Mouse (Mus musculus) lung, postnatal 14 days (tissue): ENCODE results near the gene Ctsc.
"Not testable (repeated sequence)": the region's sequence is repeated elsewhere in the genome, so short reads cannot be mapped to it uniquely, and the experiment has no call there.

ENCODE experiments used
- DNase-seq: peaks from one replicate; pipeline ENCODE4 v3.0.0; 2021

Ctsc gene

DNA sequence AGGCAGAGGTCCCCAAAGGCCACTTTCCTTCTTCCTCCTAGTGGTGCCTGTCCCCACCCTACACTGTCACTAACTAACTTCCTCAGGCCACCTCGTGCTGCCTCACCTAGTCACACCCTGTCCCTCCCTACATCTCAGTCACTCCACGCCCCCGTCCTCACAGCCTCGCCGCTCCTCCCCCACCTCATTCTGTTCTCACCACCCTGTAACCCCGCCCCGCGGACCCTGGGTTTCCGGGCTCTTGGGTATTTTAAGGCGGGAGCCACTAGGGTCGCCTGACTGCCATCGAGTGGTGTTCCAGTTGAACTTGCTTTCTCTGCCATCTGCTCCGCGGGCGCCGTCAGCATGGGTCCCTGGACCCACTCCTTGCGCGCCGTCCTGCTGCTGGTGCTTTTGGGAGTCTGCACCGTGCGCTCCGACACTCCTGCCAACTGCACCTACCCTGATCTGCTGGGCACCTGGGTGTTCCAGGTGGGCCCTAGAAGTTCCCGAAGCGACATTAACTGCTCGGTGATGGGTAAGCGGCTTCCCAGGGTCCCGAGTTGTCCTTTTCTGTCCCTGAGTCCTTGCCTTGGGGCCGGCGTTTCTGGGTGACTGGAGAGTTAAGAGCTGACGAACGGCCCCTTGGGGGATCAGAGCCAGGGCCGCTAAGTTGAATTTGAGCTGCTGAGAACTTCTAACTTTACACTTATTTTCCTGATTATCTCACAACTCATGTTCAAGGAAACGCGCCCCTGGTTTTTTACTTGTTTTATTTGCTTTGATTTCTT lies at the start of gene Ctsc:
Gene Ctsc, plus strand, starts transcription at position 228 of the 770 bp plus-strand sequence.
- DNase-seq, result peak; percentile 88

DNA sequence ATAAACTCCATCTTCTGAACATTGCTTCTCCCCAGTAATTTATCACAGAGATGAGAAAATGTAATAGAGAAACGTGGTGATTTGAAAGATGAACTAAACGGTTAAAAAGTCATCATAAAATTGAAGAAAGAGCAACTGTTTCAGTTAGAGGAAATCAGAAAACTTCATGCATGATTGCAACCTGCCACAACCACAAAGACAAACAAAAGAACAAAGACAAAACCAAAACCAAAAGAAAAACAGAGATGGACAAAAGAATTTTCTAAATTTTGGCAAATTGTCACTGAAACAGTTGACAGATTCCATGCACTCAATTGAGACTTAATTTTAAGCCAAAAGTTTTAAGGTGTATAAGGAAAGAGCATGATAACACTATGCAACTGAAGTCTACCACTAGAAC lies 48.8 kb upstream of the Ctsc start:
- no peak for DNase-seq

DNA sequence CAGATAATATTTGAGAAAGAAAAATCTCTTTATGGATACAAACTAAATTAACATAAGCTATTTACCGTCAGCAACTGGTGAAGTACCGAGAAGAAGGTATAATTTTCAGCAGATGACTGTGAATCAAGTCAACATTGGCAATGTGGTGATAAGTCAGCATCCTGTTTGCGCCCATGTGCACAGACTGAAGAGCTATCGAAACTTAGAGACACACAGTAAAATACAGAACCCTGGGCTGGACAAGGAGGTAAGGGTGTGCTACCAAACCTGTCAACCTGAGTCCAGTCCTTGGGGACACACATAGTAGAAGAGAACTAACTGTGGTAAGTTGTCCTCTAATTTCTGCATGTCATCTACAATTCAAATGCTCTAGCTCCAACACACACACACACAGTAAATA lies 47.8 kb upstream of the Ctsc start:
- no peak for DNase-seq

DNA sequence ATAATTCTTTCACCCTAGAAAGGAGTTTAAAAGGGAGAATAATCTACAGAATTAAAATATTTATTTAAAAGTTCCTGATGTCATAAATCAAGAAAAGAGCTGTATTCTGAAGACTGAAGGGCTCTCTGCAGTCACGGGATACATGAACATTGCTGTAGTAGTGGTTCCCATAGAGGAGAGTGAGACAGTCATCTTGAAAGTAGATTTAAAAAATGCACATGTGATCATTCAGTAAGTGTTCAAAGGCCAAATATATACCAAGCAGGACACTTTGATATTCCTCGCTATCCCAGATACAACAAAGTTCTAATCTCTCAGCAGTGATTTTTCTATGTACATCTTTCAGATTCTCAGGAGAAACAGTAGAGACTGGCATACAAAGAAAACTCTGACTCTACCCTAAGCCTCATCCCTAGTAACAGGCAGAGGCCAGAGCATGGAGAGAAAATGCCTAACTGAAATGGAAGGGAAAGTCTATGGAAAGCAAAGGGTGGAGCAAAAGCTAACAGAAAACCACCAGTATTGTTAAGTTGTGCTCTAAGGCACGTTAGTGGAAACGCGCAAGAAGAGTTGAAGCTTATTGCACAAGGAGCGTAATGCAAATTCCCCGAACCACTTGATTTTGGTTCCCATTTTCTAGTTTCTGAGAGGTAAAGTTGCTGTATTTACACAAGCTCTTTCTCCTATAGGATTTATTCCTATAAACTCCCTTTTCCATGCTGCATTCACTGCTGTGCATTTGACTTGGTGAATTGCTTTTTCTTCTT lies 46.9 kb upstream of the Ctsc start:
- DNase-seq, result no peak

DNA sequence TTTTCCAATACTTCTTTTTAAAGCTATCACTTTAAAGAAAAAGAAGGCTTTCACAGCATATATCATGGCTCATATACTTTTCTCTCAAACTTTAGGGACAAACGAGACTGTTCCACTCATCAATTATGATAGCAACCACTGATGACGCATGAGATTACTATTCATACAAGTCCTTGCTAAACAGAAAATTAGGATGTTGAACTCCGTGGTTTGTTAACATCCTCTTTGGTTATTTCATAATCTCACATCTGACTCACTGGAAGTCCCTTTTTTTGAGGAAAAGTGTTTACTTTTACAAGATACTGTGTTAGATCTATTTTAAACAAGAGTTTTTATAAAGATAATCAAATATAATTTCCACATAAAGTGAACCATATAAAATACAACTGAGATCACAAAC lies 34.8 kb upstream of the Ctsc start:
- no peak for DNase-seq

DNA sequence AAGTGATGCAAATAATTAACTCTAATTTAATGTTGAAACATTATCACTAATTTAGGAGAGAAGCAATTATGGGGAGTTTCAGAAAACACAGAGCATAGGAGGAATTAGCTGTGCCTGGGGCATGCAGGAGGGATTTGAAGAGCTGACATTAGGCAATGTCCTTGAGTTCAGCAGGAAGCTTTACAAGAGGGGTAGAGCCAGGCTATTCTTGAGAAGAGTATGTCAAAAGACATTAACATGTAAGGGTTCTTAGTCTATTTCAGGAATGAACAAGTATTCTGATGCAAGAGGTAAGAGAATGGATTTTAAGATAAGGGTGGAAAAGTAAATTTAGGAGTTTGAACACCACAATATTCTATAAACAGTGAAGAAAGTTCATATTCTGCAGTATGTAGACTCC lies 33.4 kb upstream of the Ctsc start:
- DNase-seq, result peak; percentile 5

DNA sequence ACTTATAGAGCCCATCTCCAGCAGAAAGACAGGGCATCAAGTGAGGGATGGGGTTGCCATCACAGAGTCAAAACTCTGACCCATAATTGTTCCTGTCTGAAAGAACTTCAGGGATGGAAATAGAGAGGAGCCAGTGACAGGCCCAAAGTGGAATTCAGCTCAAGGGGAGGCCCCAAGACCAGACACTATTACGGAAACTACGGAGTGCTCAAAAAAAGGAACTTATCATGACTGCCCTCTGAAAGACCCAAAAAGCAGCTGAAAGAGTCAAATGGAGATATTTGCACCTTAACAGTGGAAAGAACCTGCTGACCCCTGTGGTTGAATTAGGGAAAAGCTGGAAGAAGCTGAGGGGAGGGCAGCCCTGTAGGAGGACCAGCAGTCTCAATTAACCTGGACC lies 27.5 kb upstream of the Ctsc start:
- DNase-seq, result not testable (repeated sequence)

DNA sequence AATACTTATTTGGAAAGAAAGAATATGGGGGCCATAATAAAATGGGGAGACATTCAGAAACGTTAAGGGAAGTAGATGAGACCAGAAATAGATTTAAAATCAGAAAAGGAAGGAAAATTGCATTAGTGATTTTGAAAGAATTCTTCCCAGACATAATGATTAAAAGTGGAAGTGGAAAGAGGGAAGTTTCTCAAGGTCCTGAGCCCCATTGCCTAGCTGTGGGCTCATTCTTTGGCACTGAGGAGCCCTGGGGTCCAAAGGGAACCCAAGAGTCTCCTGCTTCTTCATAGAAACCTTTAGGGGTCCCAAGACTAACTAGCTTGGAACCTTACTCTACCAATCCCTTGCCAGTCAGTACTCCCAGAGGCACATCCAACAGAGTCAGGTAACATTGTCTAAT lies 26.4 kb upstream of the Ctsc start:
- no peak for DNase-seq

DNA sequence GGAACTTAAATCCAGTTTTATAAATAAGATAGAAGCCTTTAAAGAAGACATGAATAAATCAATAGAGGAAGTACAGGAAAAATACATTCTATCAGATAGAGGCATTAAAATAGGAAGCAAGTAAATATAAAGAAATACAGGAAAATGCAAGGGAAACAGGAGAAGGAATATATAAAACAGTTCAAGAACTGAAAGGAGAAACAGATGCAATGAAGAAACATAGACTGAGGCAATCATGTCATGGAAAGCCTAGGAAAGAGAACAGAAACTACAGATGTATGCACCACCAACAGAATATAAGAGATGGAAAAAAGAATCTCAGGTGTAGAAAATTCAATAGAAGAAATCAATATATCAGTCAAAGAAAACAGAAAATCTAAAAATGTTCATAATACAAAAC lies 25.8 kb upstream of the Ctsc start:
- no peak for DNase-seq

DNA sequence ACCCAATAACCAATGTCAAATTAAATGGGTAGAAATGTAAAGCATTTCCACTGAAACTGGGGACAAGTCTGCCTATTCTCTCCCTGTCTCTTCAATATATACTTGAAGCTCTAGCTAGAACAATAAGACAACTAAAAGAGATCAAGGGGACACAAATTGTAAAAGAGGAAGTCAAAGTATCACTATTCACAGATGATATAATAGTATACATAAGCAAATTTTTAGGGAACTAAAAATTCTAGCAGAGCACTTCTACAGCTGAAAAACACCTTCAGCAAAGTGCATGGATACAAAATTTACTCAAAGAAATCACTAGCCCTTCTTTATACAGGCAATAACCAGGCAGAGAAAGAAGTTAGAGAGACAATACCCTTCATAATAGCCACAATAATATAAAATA lies 23.0 kb upstream of the Ctsc start:
- DNase-seq, result no peak

DNA sequence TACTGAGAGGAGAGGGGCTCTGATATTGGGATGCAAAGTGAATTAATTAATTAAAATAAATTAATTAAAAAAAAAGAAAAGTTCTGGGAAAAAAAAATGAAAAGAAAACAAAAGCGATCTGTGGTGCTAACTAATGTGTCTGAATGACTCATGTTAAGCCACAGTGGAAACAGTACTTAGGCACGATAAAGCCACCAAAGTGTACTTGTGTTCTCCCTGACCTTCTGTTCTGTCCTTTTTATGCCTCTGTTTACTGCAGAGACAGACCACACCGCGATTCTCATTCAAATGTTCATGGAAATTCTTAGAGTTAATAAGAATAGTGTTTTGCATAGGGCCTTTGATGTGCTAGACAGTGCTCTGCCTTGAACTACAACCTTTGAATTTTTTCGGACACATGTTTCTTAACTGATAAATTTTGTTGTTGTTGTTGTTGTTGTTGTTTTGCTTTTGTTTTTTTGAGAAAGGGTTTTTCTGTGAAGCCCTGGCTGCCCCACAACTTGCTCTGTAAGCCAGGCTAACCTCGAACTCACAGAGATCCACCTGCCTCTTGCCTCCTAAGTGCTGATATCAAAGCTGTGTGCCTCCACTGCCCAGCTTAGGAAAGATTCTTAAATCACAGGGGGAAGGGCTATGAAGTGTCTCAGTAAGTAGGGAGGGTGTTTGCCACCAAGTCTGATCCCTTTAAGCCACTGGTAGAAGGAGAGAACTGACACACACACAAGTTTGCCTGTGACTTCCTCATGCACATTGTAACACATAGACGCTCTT lies 18.5 kb upstream of the Ctsc start:
- DNase-seq, result no peak

DNA sequence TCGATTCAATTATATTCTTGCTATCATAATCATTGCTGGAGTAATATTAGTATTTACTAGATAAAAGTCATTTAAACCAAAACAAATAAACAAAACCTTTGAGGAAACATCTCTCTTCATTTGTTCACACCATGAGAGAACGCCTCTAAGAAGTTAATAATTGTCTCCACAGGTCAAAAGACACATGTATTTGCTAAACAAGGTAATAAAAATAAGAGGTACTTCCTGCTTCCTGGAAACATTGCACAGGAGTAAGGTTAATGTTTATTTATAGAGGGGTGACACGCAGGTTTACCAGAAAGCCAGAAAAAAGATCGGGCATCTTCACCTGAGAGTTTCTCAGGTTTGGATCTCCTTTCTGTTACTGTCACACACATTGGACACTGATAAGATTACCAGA lies 16.1 kb upstream of the Ctsc start:
- DNase-seq, result no peak

DNA sequence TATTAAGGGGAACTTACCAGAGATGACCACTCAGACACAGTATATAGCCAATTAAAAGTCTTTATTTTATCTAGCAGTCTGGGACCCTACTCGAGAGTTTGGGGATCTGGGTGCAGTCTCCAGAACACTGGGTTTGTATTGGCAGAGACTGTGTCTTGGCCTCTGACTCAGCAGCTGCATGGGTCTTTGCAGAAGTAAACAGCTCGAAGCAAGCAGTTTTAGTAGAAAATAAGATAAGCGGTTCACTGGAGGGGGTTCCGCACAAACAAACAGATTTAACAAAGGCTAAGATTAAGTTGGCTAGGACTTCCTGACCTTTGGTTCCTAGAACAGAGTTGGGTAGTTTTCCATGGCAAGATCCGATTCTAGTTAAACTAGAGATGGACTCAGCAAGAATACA lies 13.0 kb upstream of the Ctsc start:
- DNase-seq, result no peak

DNA sequence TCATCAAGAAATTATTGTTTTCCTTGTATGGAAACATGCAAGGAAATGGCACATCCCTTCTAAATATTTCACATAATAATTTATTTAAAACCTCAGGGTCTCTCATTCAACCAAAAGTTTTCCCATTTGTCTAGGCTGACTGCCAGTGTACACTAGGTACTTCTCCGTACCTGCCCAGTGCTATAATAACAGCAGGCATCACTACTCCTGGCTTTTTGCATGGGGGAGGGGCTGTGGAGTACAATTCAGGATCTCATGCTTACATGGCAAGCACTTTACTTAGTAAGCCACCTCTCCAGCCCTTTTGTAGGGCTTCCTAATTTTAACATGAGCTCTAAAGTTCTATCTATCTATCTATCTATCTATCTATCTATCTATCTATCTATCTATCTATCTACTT lies 8.0 kb upstream of the Ctsc start:
- DNase-seq, result peak; percentile 25

DNA sequence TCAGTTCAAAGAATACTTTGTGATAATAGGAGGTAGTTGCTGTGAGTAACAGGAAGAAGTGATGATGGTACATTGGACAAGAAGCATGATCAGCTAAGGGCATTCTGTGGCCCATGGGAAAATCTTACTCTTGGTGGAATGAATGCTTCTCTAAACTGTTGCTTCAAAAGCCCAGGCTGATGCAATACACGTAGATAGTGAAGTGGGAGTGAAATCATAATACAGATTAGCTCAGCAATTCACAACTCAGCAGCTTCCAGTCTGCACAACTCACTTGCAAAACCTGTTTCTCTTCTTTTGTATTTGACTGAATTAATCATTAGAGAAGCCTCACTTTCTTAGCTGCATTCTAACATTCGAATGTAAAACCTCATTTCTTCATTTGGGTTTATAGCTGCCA lies 6.4 kb upstream of the Ctsc start:
- no peak for DNase-seq

DNA sequence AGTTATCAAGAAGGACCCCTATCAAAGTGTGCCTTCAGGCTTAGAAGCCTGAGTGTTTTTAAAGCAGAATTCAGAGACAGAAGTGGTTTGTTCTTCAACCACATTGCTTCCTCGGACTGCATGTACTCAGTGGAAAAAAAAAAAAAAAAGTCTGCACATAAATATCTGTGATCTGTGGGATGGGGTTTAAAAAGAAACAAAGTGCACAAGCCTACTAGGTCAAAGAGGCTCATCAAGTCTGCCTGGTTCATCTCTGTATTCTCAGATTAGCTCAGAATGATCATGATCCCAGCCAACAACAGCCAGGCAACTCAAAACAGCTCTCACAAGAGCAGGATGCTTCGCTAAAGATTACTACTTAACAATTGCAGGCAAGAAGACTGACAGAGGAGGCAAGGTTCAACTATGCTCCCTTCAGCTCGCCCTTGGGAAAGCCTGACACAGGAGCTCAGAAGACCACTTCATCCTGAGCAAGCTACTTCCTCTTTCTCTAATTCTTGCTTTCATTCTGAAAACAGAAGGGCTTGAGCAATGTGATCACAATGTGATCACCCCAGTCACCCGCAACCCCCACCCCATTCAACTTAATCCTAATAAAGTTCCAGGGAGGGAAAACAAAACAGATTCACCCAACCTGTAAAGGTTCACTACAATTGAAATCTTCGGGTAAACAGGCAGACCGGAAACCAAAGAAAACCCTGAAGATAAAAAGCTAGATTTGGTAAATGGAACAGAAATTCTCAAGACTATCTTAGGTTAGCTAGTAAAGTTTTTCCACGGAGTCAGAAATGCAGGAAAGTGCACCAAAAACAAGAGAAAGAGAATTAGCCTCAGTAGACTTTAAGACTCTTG lies 745 bp upstream of the Ctsc start:
- no peak for DNase-seq

DNA sequence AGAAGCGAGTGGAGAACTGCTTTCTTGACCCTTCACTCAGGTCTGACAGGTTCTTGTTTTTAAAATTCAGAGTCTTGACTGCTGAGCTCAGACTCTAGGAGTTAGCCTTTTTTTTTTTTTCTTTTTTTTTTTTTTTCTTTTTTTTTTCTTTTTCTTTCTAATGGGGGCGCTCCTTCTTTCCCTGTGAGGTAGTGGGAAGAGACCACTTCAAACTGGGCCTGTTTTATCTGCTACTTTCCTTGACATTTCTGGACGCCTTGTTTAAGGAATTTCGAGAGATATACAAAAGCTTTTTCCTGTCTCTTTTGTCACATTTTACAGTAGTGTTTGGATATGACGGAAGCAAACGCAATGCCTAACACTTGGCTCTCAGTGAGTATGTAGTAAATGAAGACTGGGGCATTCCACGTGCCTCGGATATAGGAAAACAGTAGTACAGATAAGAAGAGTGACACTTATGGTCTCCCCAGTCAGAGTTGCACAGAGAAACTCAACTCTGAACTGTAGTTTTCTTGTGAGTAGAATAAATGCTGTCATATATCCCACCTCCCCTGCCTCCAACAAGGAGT lies 827 bp downstream of the Ctsc start:
- DNase-seq, result no peak

DNA sequence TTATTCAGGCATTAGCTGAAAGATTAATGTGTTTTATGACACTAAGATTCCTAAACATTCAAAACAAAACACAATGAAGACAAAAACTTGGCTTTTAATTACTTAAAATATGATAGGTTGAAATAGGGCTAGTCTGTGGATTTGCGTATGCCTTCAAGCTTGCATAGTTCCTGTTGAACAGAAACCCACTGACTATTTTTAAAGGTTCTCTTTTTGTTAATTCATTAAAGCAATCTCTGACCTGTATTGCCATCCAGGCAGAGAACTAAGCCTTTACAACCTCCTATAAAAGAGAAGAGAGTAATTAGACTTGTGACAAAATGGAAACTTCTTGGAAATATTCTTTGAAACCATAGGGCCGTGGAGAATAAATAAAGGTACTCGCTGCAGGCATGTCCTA lies 7.4 kb downstream of the Ctsc start:
- no peak for DNase-seq

DNA sequence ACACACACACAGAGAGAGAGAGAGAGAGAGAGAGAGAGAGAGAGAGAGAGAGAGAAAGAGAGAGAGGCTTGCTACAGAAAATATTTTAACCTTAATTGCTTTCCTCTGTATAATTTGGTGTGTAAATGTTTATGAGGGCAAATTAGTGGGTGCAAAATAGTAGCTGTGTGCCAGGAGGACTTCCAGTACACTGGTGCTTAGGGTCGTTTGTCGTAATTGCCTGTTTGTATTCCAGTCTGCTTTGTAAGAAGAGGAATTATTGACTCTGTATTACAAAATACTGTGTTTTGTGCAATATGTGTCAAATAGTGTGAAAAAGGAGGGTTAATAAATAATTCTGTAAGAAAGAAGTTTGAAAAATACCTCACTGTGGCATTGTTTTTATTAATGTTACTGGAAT lies 13.2 kb downstream of the Ctsc start:
- no peak for DNase-seq

DNA sequence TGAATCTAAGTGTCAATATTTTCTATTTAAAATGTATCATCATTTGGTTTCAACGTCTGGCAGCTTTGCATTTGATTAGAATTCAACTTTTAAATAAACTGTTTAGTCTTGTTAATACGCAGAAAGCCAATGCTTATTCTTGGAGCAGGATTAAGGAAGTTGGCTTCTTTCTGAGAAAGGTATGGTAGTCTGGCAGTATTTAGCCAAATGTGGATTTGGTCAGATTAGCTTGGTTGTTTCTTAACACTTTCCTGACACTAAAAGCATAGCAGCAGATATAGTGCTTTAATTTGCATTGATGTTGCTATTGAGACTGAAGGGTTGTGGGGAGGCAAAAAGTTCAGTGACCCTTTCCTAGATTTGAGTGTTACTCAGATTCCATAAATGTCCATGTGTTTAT lies 14.2 kb downstream of the Ctsc start:
- no peak for DNase-seq

DNA sequence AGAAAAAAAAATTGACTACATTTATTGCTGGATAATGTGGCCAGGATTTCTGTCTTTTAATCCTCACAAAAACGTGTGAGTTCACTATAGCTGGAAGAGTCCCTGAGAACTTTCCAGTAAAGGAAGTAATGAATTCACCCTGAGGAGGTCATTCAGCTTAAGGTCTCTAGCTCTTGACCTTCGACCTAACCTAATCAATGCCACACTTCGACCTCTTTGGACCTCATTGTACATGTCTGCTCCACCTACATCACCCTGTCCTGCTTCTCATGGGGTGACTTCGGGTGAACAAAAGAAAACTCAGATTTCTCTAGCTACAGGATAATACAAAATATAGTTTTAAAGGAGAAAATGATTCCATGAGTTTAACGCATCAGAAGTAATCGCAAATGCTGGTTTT lies 16.0 kb downstream of the Ctsc start:
- DNase-seq, result no peak

DNA sequence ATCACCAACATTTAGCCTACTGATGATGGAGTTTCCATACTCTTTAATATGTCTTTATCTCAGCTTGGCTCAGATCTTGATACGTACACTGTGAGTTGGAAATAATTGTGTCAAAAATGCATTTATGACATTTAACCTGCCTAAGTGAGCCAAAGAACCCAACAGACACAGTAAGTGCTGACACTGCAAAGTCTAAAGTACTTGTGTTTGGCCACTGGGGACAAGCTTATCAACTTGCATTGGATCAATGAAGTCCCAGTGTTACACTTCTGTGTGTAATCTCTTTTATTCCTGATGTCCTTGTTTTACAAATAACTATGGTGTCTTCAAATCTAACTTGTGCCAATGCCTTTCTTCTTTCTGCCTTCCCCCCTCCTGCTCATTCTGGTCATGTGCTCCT lies 18.1 kb downstream of the Ctsc start:
- DNase-seq, result no peak

DNA sequence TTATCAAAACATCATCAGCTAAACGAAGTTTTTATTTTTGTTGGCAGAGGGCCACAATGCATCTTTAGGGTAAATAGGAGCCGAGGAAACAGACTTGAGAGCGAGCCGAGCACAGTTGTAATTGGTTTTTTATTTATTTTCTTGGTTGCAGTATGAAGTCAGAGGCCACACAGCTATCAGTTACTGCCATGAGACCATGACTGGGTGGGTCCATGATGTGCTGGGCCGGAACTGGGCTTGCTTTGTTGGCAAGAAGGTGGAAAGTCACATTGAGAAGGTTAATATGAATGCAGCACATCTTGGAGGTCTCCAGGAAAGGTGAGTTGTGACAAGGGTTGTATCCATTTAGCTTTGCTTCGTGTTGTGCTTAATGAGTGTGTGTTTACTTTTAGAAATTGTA lies 19.0 kb downstream of the Ctsc start:
- no peak for DNase-seq
